Mouse (Mus musculus): ENCODE data around the gene Arhgef28.

- TF ChIP-seq CTCF (IDR thresholded peaks at IDR 0.05; ENCODE audit: insufficient read depth, low read depth, low read length) (no peak), POLR2A (IDR thresholded peaks at IDR 0.05; ENCODE audit: insufficient read depth, low read depth, low read length) (no peak)
Observed at GRCm38 (mm10) chr13:98028711-98029250, 177.5 kb downstream of the Arhgef28 start.
